ENCODE assay signal across 8 mouse cellular contexts in genomic region chr14:105313877-105314276, GRCm38 (mm10). TPM values are rescaled to one million over a fixed set of nuclear protein-coding genes. Genes with fewer than 3 reads are reported as not detected.
DNase-seq lines count a peak whose midpoint lies in the region; ATAC-seq lines count a peak whose summit lies in the region.

No protein-coding gene starts in this region.

- peak; percentile 62 for ATAC-seq in hindbrain, embryonic 16.5 days
- ATAC-seq in midbrain, embryonic 16.5 days: peak; percentile 77

- H3K4me1 ChIP-seq in hindbrain, embryonic 16.5 days (ENCODE audit: control insufficient read depth, insufficient read depth, low read depth, low read length): no peaks in the 10 kb centered on the region
- H3K4me1 ChIP-seq in midbrain, embryonic 16.5 days (ENCODE audit: control insufficient read depth, insufficient read depth, low read length): peaks cover 3% of the 10 kb centered on the region; the same call in 1 of the 2 replicates

- no peaks in the 10 kb centered on the region for H3K27me3 ChIP-seq in hindbrain, embryonic 16.5 days (replicated peaks; ENCODE audit: control insufficient read depth, insufficient read depth, low read length)
- H3K27me3 ChIP-seq in midbrain, embryonic 16.5 days (ENCODE audit: control insufficient read depth, insufficient read depth, low read depth, low read length): no peaks in the 10 kb centered on the region

- peak; percentile 37 for DNase-seq in layer of hippocampus, adult 11-12 months (ENCODE audit: low spot score)
- no peak for DNase-seq in layer of hippocampus, postnatal 25 days (ENCODE audit: extremely low spot score in 1 of 2, low spot score in 1 of 2)
- peak; percentile 40 for DNase-seq in Muller cell, postnatal 12 days (ENCODE audit: inconsistent ontology term)
- DNase-seq in embryo, embryonic 10.5 days (ENCODE audit: low spot score): peak; percentile 65
- no peak for DNase-seq in thymus, postnatal 14 days
- DNase-seq in urinary bladder, postnatal 25 days (ENCODE audit: low spot score): no peak

- peaks cover 4% of the 10 kb centered on the region; the same call in 1 of the 2 replicates for H3K36me3 ChIP-seq in hindbrain, embryonic 16.5 days (ENCODE audit: control insufficient read depth, insufficient read depth, low read length)
- no peaks in the 10 kb centered on the region; the same call in 1 of the 2 replicates for H3K36me3 ChIP-seq in midbrain, embryonic 16.5 days (ENCODE audit: control insufficient read depth, insufficient read depth, low read length)

- no peak overlapping the region for H3K4me3 ChIP-seq in hindbrain, embryonic 16.5 days (ENCODE audit: low read length)
- no peak overlapping the region for H3K4me3 ChIP-seq in midbrain, embryonic 16.5 days (ENCODE audit: low read depth, low read length)

- WGBS in hindbrain, embryonic 16.5 days: 49% methylated on average over 5 of the region's 5 CpGs
- WGBS in midbrain, embryonic 16.5 days: 42% methylated on average over 5 of the region's 5 CpGs

- no peak overlapping the region for H3K9ac ChIP-seq in hindbrain, embryonic 16.5 days (ENCODE audit: low read depth, low read length)
- H3K9ac ChIP-seq in midbrain, embryonic 16.5 days (ENCODE audit: low read depth, low read length): no peak overlapping the region

- no peaks in the 10 kb centered on the region for H3K9me3 ChIP-seq in hindbrain, embryonic 16.5 days (ENCODE audit: control insufficient read depth, low read length)
- no peaks in the 10 kb centered on the region for H3K9me3 ChIP-seq in midbrain, embryonic 16.5 days (replicated peaks; ENCODE audit: control insufficient read depth, low read length, poor library complexity, severe bottlenecking)

- H3K27ac ChIP-seq in hindbrain, embryonic 16.5 days (ENCODE audit: low read depth, low read length): no peak overlapping the region
- no peak overlapping the region for H3K27ac ChIP-seq in midbrain, embryonic 16.5 days (ENCODE audit: low read length)

- no peak overlapping the region for H3K4me2 ChIP-seq in hindbrain, embryonic 16.5 days (ENCODE audit: low read length)
- no peak overlapping the region for H3K4me2 ChIP-seq in midbrain, embryonic 16.5 days (ENCODE audit: low read length)

RNA-seq across cellular contexts. Expression of gene Ndfip2, which starts 55.5 kb away (rescaled TPM):
- 10 to 100 TPM; 90.3 to 94.9 TPM for total RNA-seq in layer of hippocampus, postnatal 25 days (2021)
- 105 and 113 TPM in 2 replicates for polyA plus RNA-seq in hindbrain, embryonic 16.5 days (2015; fragmentation: Nextera tagmentation; extraction: Ambion mirVana)
- 106 and 109 TPM in 2 replicates for polyA plus RNA-seq in midbrain, embryonic 16.5 days (2015; fragmentation: Nextera tagmentation; extraction: Ambion mirVana)

Comparison
In these comparisons a context has a peak if more than half of its experiments do, and no peak if none do; other contexts are left out.
1. DNase-seq: peak in layer of hippocampus, adult 11-12 months (single experiment), Muller cell, postnatal 12 days (single experiment) and embryo, embryonic 10.5 days (single experiment); none in layer of hippocampus, postnatal 25 days (0 of 2), thymus, postnatal 14 days (single experiment) and urinary bladder, postnatal 25 days (single experiment).